10 mouse cellular contexts compared by ENCODE assay signal in genomic region chr2:31537054-31537453, GRCm38 (mm10). TPM values are rescaled to one million over a fixed set of nuclear protein-coding genes. Genes with fewer than 3 reads are reported as not detected.
A peak's percentile ranks its signal among the peaks of the same experiment; 100 is the strongest.
DNase-seq lines count a peak whose midpoint lies in the region; ATAC-seq and TF ChIP-seq lines count a peak whose summit lies in the region.
"Had no signal": no experiment of that assay in that cellular context is flagged by ENCODE, and none has a peak within 500 bp of the region (broad histone marks: within the 10 kb centered on the region; RNA-seq: fewer than 3 reads in every experiment).

No protein-coding gene starts in this region.

- TF ChIP-seq CTCF in gastrocnemius, adult 2 months (IDR thresholded peaks at IDR 0.05): no peak

- peak; percentile 32 for DNase-seq in kidney, postnatal 14 days
- no peak for DNase-seq in kidney, adult 8-10 months
- DNase-seq in gastrocnemius, adult 2 months: peak; percentile 78
- DNase-seq in midbrain, embryonic 14.5 days: no peak

- no peaks in the 10 kb centered on the region for H3K36me3 ChIP-seq in intestine, embryonic 15.5 days
- H3K36me3 ChIP-seq in stomach, embryonic 15.5 days: no peaks in the 10 kb centered on the region
- H3K36me3 ChIP-seq in midbrain, embryonic 14.5 days (ENCODE audit: control insufficient read depth, insufficient read depth, low read length): no peaks in the 10 kb centered on the region
- H3K36me3 ChIP-seq: limb, embryonic 13.5 days; neural tube, embryonic 12.5 days had no signal

- H3K4me1 ChIP-seq in intestine, embryonic 15.5 days (replicated peaks): no peaks in the 10 kb centered on the region
- no peaks in the 10 kb centered on the region for H3K4me1 ChIP-seq in stomach, embryonic 15.5 days
- H3K4me1 ChIP-seq in midbrain, embryonic 14.5 days (ENCODE audit: control insufficient read depth, insufficient read depth, low read length): no peaks in the 10 kb centered on the region
- H3K4me1 ChIP-seq: neural tube, embryonic 12.5 days had no signal

- H3K4me2 ChIP-seq in intestine, embryonic 15.5 days (replicated peaks): no peak overlapping the region
- H3K4me2 ChIP-seq in stomach, embryonic 15.5 days: no peak overlapping the region
- H3K4me2 ChIP-seq in midbrain, embryonic 14.5 days (ENCODE audit: low read length): no peak overlapping the region
- H3K4me2 ChIP-seq: limb, embryonic 13.5 days; neural tube, embryonic 12.5 days had no signal

- H3K9me3 ChIP-seq in intestine, embryonic 15.5 days: no peaks in the 10 kb centered on the region
- no peaks in the 10 kb centered on the region for H3K9me3 ChIP-seq in stomach, embryonic 15.5 days
- no peaks in the 10 kb centered on the region for H3K9me3 ChIP-seq in midbrain, embryonic 14.5 days (ENCODE audit: control insufficient read depth, low read length)
- H3K9me3 ChIP-seq: limb, embryonic 13.5 days; neural tube, embryonic 12.5 days had no signal

- ATAC-seq in intestine, embryonic 15.5 days: peak; percentile 74
- ATAC-seq in stomach, embryonic 15.5 days (ENCODE audit: insufficient read depth, low FRiP score, low read depth): peak; percentile 56; the same call in 1 of the 2 replicates
- no peak for ATAC-seq in frontal cortex, adult (ENCODE audit: low TSS enrichment)
- ATAC-seq in midbrain, embryonic 14.5 days (ENCODE audit: low FRiP score, low TSS enrichment): no peak
- ATAC-seq in CD4-positive, CD25-positive, alpha-beta regulatory T cell, adult 4 months: no peak

- H3K9ac ChIP-seq in intestine, embryonic 15.5 days: no peak overlapping the region
- no peak overlapping the region for H3K9ac ChIP-seq in stomach, embryonic 15.5 days
- H3K9ac ChIP-seq in midbrain, embryonic 14.5 days (replicated peaks; ENCODE audit: low read length): no peak overlapping the region
- H3K9ac ChIP-seq: limb, embryonic 13.5 days; neural tube, embryonic 12.5 days had no signal

- no peak overlapping the region for H3K4me3 ChIP-seq in gastrocnemius, adult 2 months
- no peak overlapping the region for H3K4me3 ChIP-seq in intestine, embryonic 15.5 days (replicated peaks)
- H3K4me3 ChIP-seq in stomach, embryonic 15.5 days (replicated peaks): no peak overlapping the region
- no peak overlapping the region for H3K4me3 ChIP-seq in midbrain, embryonic 14.5 days (replicated peaks; ENCODE audit: low read depth, low read length)
- H3K4me3 ChIP-seq: limb, embryonic 13.5 days; neural tube, embryonic 12.5 days had no signal

- 42% methylated on average over 5 of the region's 5 CpGs for WGBS in intestine, embryonic 15.5 days
- WGBS in stomach, embryonic 15.5 days: 42% methylated on average over 5 of the region's 5 CpGs
- 69% methylated on average over 5 of the region's 5 CpGs for WGBS in midbrain, embryonic 14.5 days

- no peak overlapping the region for H3K27ac ChIP-seq in gastrocnemius, adult 2 months
- 0 out of 2 replicates have a peak overlapping the region, but pooled peaks have one; percentile 2 for H3K27ac ChIP-seq in intestine, embryonic 15.5 days
- H3K27ac ChIP-seq in stomach, embryonic 15.5 days: no peak overlapping the region
- no peak overlapping the region for H3K27ac ChIP-seq in midbrain, embryonic 14.5 days (replicated peaks; ENCODE audit: low read depth, low read length)
- H3K27ac ChIP-seq: limb, embryonic 13.5 days; neural tube, embryonic 12.5 days had no signal

- no peaks in the 10 kb centered on the region for H3K27me3 ChIP-seq in intestine, embryonic 15.5 days (replicated peaks)
- no peaks in the 10 kb centered on the region for H3K27me3 ChIP-seq in stomach, embryonic 15.5 days (replicated peaks)
- no peaks in the 10 kb centered on the region for H3K27me3 ChIP-seq in midbrain, embryonic 14.5 days (ENCODE audit: control insufficient read depth, insufficient read depth, low read length)

- intact Hi-C loops in gastrocnemius, adult 2 months (cut with DNase I): no loop called here

RNA-seq across cellular contexts. Expression of gene Fubp3, which starts 35.4 kb away (rescaled TPM):
- total RNA-seq in gastrocnemius, adult 2 months (2021): 1 to 10 TPM; 7.8 to 9.3 TPM
- 66.0 and 81.8 TPM in 2 replicates for polyA plus RNA-seq in intestine, embryonic 15.5 days (2015; fragmentation: Nextera tagmentation; extraction: Ambion mirVana)
- polyA plus RNA-seq in stomach, embryonic 15.5 days (2015; fragmentation: Nextera tagmentation; extraction: Ambion mirVana): 79.3 and 82.7 TPM in 2 replicates
- 42.7 and 58.4 TPM in 2 replicates for polyA plus RNA-seq in midbrain, embryonic 14.5 days (2014; fragmentation: Nextera tagmentation; extraction: Ambion mirVana)
- polyA plus RNA-seq in CD4-positive, CD25-positive, alpha-beta regulatory T cell, adult 4 months (2017; shearing (Covaris generic)): 10 to 100 TPM; 46.2 to 64.6 TPM

Comparison
In these comparisons a context has a peak if more than half of its experiments do, and no peak if none do; other contexts are left out.
1. DNase-seq: peak in kidney, postnatal 14 days (single experiment) and gastrocnemius, adult 2 months (single experiment); none in kidney, adult 8-10 months (0 of 2) and midbrain, embryonic 14.5 days (single experiment).
2. ATAC-seq: peak in intestine, embryonic 15.5 days (single experiment) and stomach, embryonic 15.5 days (single experiment); none in frontal cortex, adult (single experiment), midbrain, embryonic 14.5 days (single experiment) and CD4-positive, CD25-positive, alpha-beta regulatory T cell, adult 4 months (single experiment).